Mouse (Mus musculus) CH12.LX (cell line): ENCODE measurements around the gene Gas1. TPM values are rescaled to one million over a fixed set of nuclear protein-coding genes. Genes with fewer than 3 reads are reported as not detected.

Source experiments
- DNase-seq: peaks from one replicate; pipeline ENCODE4 v3.0.0-alpha.2; 2013; ENCODE audit errors: extremely low read depth
- H3K27ac ChIP-seq: 2 replicates; pipeline ENCODE4 v1.5.1; 2012; ENCODE audit warnings: low read depth, mild to moderate bottlenecking, control low read depth, moderate library complexity; ENCODE audit not compliant: insufficient read depth
- H3K27me3 ChIP-seq: replicated peaks from 2 replicates; pipeline ENCODE3; 2012; ENCODE audit warnings: inconsistent platforms
- H3K36me3 ChIP-seq, 2 experiments: replicated peaks in 1 of 2; 2 replicates each; pipeline versions ENCODE3 to v1.6.1; 2012; ENCODE audit warnings: inconsistent platforms in 1 of 2, low read length in 1 of 2, mild to moderate bottlenecking in 1 of 2, mixed read lengths in 1 of 2, moderate library complexity in 1 of 2; ENCODE audit not compliant: control insufficient read depth in 1 of 2, insufficient read depth in 1 of 2
- H3K4me1 ChIP-seq, 2 experiments: 2 replicates each; pipeline ENCODE4 v1.6.1; 2012; ENCODE audit warnings: inconsistent platforms in 1 of 2, moderate library complexity in 1 of 2; ENCODE audit not compliant: insufficient read depth in 2 of 2, control insufficient read depth in 1 of 2
- H3K4me2 ChIP-seq: 2 replicates; pipeline ENCODE4 v1.6.1; 2012; ENCODE audit warnings: low read depth, mild to moderate bottlenecking, control low read depth; ENCODE audit not compliant: poor library complexity, insufficient read depth, severe bottlenecking
- H3K4me3 ChIP-seq, 3 experiments: fragments of 150-350 bp in 1 of 3; sonication (generic) in 1 of 3; replicated peaks in 1 of 3; 2 replicates each; pipeline versions ENCODE3 to v1.5.1; 2011 to 2012; ENCODE audit warnings: low read depth in 2 of 3, low read length in 2 of 3, mild to moderate bottlenecking in 2 of 3, moderate library complexity in 2 of 3, control low read depth in 1 of 3, improper control_type of control experiment in 1 of 3, inconsistent platforms in 1 of 3, mixed read lengths in 1 of 3; ENCODE audit not compliant: poor library complexity in 1 of 3
- H3K79me2 ChIP-seq: replicated peaks from 2 replicates; pipeline ENCODE4 v1.6.1; 2012; ENCODE audit warnings: mild to moderate bottlenecking, moderate library complexity; ENCODE audit not compliant: control insufficient read depth, poor library complexity, insufficient read depth, severe bottlenecking; ENCODE audit errors: extremely low read depth
- H3K9ac ChIP-seq: 2 replicates; pipeline ENCODE4 v1.6.1; 2012; ENCODE audit warnings: low read depth, mild to moderate bottlenecking, control low read depth, moderate library complexity; ENCODE audit not compliant: insufficient read depth
- H3K9me3 ChIP-seq: replicated peaks from 2 replicates; pipeline ENCODE3; 2012; ENCODE audit warnings: low read length, inconsistent platforms, mixed read lengths
- BHLHE40 ChIP-seq: IDR thresholded peaks from 2 replicates; pipeline ENCODE4 v1.6.1; 2011; ENCODE audit warnings: mild to moderate bottlenecking, low read depth, low read length, improper control_type of control experiment
- CHD2 ChIP-seq: IDR thresholded peaks from 2 replicates; pipeline ENCODE4 v1.6.1; 2011; ENCODE audit warnings: low read length, improper control_type of control experiment
- E2F4 ChIP-seq: IDR thresholded peaks from 2 replicates; pipeline ENCODE4 v1.6.1; 2011; ENCODE audit warnings: low read depth, low read length, improper control_type of control experiment; ENCODE audit not compliant: insufficient replicate concordance
- GABPA ChIP-seq: IDR thresholded peaks from 2 replicates; pipeline ENCODE4 v1.6.1; 2012; ENCODE audit warnings: low read depth, low read length, improper control_type of control experiment, inconsistent platforms; ENCODE audit not compliant: insufficient replicate concordance
- JUND ChIP-seq: conservative IDR thresholded peaks from 2 replicates; pipeline ENCODE4 v1.6.1; 2011; ENCODE audit warnings: low read depth, low read length, improper control_type of control experiment
- MAFK ChIP-seq: IDR thresholded peaks from 2 replicates; pipeline ENCODE4 v1.6.1; 2011; ENCODE audit warnings: low read length, improper control_type of control experiment; ENCODE audit not compliant: insufficient replicate concordance
- MEF2A ChIP-seq: IDR thresholded peaks from 2 replicates; pipeline ENCODE4 v1.6.1; 2014; ENCODE audit warnings: low read depth, mild to moderate bottlenecking, inconsistent platforms, low read length, improper control_type of control experiment, borderline replicate concordance
- MXI1 ChIP-seq: IDR thresholded peaks from 2 replicates; pipeline ENCODE4 v1.6.1; 2011; ENCODE audit warnings: mild to moderate bottlenecking, low read depth, low read length, improper control_type of control experiment
- MYC ChIP-seq: IDR thresholded peaks from 2 replicates; pipeline ENCODE4 v1.6.1; 2011; ENCODE audit warnings: low read depth, mild to moderate bottlenecking, improper control_type of control experiment, low read length
- NRF1 ChIP-seq: IDR thresholded peaks from 2 replicates; pipeline ENCODE4 v1.6.1; 2014; ENCODE audit warnings: low read depth, mild to moderate bottlenecking, inconsistent platforms, low read length, improper control_type of control experiment, moderate library complexity
- PAX5 ChIP-seq: IDR thresholded peaks from 2 replicates; pipeline ENCODE4 v1.6.1; 2012; ENCODE audit warnings: low read length, inconsistent platforms, mixed read lengths
- POLR2AphosphoS2 ChIP-seq: IDR thresholded peaks from 2 replicates; pipeline ENCODE4 v1.6.1; 2011; ENCODE audit warnings: low read depth, low read length, improper control_type of control experiment
- RAD21 ChIP-seq: IDR thresholded peaks from 2 replicates; pipeline ENCODE4 v1.6.1; 2011; ENCODE audit warnings: low read depth, mild to moderate bottlenecking, low read length, improper control_type of control experiment, moderate library complexity
- RCOR1 ChIP-seq: conservative IDR thresholded peaks from 2 replicates; pipeline ENCODE4 v1.6.1; 2012; ENCODE audit warnings: low read depth, mild to moderate bottlenecking, inconsistent platforms, low read length, improper control_type of control experiment
- SMC3 ChIP-seq: IDR thresholded peaks from 2 replicates; pipeline ENCODE4 v1.6.1; 2011; ENCODE audit warnings: low read depth, low read length, improper control_type of control experiment
- TCF12 ChIP-seq: IDR thresholded peaks from 2 replicates; pipeline ENCODE4 v1.6.1; 2014; ENCODE audit warnings: low read depth, mild to moderate bottlenecking, inconsistent platforms, low read length, improper control_type of control experiment
- ZC3H11A ChIP-seq: IDR thresholded peaks from 2 replicates; pipeline ENCODE4 v1.6.1; 2012; ENCODE audit warnings: low read depth, mild to moderate bottlenecking, inconsistent platforms, low read length, improper control_type of control experiment
- ZMIZ1 ChIP-seq: IDR thresholded peaks from 2 replicates; pipeline ENCODE4 v1.6.1; 2012; ENCODE audit warnings: low read depth, mild to moderate bottlenecking, inconsistent platforms, low read length, improper control_type of control experiment
- ZNF384 ChIP-seq: IDR thresholded peaks from 2 replicates; pipeline ENCODE4 v1.6.1; 2012; ENCODE audit warnings: low read depth, low read length, improper control_type of control experiment, inconsistent platforms
- dilution Hi-C: fragments of 300-500 bp; cut with MboI; formaldehyde crosslinking; loops from 2 replicates; pipeline ENCODE4 v1.14.3; 2020; ENCODE audit warnings: low sequenced_read_pairs; ENCODE audit not compliant: extremely low pct_unique_long_range_greater_than_20kb, extremely low pct_ligation_motif_present
- in situ Hi-C: fragments of 300-500 bp; cut with MboI; formaldehyde crosslinking; loops from 3 replicates; pipeline ENCODE4 v1.14.3; 2019; ENCODE audit warnings: low sequenced_read_pairs, low pct_ligation_motif_present, low pct_unique_long_range_greater_than_20kb, mixed read lengths
- polyA plus RNA-seq: library from polyadenylated mRNA; unstranded; fragments of >175 nt; gene quantifications from 2 replicates; pipeline ENCODE4 v1.2.1, GENCODE M21; 2012; ENCODE audit warnings: low read depth; ENCODE audit not compliant: insufficient read length
- total RNA-seq, 2 experiments: library from RNA; depleted of rRNA; stranded (reverse); fragments of 300-350 nt in 1 of 2; fragments of >200 nt in 1 of 2; gene quantifications; 2 replicates each; pipeline ENCODE4 v1.2.3; 2012 to 2014

Gene Gas1
- total and polyA plus RNA-seq, 3 experiments, result not detected

GRCm38 (mm10) chr13:60136962-60137361, 40.2 kb downstream of the Gas1 start:
- Histone ChIP-seq H3K79me2 (no peaks in the 10 kb centered on the region), H3K27ac (no peak overlapping the region), H3K4me3 (no peak overlapping the region), H3K36me3 (no peaks in the 10 kb centered on the region), H3K9ac (no peak overlapping the region), H3K9me3 (peaks cover 76% of the 10 kb centered on the region), H3K27me3 (no peaks in the 10 kb centered on the region), H3K4me1 (no peaks in the 10 kb centered on the region), H3K4me2 (no peak overlapping the region)
- dilution Hi-C loops (no loop called here), in situ Hi-C loops (no loop called here)
- TF ChIP-seq RAD21 (no peak), PAX5 (no peak), NRF1 (no peak), RCOR1 (no peak), JUND (no peak), GABPA (no peak), SMC3 (no peak)
- no peak for DNase-seq

- H3K4me1 ChIP-seq, result no peaks in the 10 kb centered on the region
- no peak for DNase-seq
- in situ Hi-C loops (no loop called here), dilution Hi-C loops (no loop called here)
- no peak for TF ChIP-seq MAFK
- TF ChIP-seq RAD21, result no peak
- TF ChIP-seq TCF12, result no peak
- TF ChIP-seq POLR2AphosphoS2, result no peak
- no peak for TF ChIP-seq MEF2A
- TF ChIP-seq NRF1, result no peak
- no peak for TF ChIP-seq SMC3
- TF ChIP-seq ZMIZ1, result no peak
- TF ChIP-seq MYC, result no peak
- no peak for TF ChIP-seq MXI1
- no peak for TF ChIP-seq CHD2
- TF ChIP-seq E2F4, result no peak
- TF ChIP-seq ZNF384, result no peak
- no peak for TF ChIP-seq BHLHE40
- TF ChIP-seq RCOR1, result no peak
- no peak for TF ChIP-seq ZC3H11A
- H3K4me2 ChIP-seq, result no peak overlapping the region
- no peak overlapping the region for H3K27ac ChIP-seq
- no peaks in the 10 kb centered on the region for H3K27me3 ChIP-seq
- H3K4me3 ChIP-seq, result no peak overlapping the region
- H3K36me3 ChIP-seq, result no peaks in the 10 kb centered on the region
- H3K79me2 ChIP-seq, result no peaks in the 10 kb centered on the region
- H3K9ac ChIP-seq, result no peak overlapping the region
- H3K9me3 ChIP-seq, result peaks cover 80% of the 10 kb centered on the region
Measured at GRCm38 (mm10) chr13:60134439-60134799, 42.7 kb downstream of the Gas1 start.
